Mouse (Mus musculus) ovary, postnatal 10 days (tissue): ENCODE results near the gene Dnaja3.
A peak's percentile ranks its signal among the peaks of the same experiment; 100 is the strongest.

ENCODE experiments used
- DNase-seq: peaks from one replicate; pipeline ENCODE4 v3.0.0; 2022; ENCODE audit warnings: low spot score

Gene Dnaja3

DNA sequence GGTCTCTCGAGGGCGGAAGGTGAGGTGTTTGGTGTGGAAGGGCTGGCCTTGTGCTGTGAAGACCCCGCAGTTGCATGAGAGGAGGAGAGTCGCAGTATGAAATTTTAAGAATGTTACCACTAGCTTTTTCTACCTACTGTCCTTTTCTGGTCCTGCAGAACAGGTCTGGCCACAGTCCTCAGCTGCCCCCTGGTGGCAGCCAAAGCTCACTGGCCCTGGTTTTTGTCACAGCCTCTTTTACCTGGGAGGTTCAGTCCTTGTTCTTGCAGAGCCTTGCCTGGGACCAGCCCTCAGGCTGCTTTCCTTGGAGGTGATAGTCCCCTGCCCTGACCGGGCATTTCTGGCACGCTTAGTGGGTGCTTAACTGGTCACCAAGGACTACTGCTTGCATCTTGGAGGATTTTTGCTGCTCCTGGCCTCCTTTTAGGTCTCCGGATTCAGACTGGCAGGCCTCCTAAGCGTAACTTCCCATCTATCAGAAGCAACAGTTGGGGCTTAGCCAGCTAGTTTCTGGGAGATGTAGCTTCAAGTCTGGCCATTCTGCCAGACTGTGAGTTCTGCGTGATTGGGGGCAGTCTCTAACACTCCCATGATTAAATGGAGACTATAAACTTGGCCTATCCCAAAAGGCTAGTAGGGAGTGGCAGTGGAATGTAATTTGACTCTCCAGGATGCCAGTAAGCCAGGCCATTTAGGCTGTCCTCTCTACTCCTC lies 31.8 kb upstream of the Dnaja3 start:
- peak; percentile 66 for DNase-seq

DNA sequence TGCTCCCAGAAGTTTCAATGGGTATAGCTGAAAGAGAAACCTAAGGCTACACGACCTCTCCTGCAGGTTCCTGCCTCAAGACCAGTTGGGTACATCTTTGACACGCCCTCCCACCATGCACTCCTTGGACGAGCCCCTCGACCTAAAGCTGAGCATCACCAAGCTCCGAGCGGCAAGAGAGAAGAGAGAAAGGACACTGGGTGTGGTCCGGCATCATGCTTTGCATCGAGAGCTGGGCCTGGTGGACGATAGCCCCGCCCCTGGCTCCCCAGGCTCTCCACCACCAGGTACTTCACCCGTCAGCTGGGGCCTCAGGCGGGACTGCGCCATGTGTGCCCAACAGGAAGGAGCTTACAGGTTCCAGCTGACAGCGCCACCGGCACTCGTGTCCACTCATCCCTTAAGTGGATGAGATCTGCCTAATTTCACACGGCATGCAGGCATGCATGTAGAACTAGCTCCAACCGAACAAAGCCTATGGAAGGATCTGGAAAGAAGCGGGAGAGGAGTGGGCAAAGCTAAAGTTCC lies 31.2 kb upstream of the Dnaja3 start:
- no peak for DNase-seq

DNA sequence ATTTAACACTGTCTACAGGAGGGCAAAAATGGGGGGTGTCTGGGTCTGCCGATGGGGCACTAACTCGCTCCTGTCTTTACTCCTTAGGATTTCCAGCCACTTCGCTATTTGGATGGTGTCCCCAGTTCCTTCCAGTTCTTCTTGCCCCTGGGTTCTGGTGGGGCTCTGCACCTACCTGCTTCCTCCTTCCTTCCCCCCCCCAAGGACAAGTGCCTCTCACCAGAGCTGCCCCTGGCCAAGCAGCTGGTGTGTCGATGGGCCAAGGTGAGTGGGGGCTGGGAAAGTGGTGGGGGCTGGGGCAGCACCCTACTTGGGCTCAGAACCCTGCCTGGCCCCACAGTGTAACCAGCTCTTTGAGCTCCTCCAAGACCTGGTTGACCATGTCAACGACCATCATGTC lies 28.6 kb upstream of the Dnaja3 start:
- no peak for DNase-seq

DNA sequence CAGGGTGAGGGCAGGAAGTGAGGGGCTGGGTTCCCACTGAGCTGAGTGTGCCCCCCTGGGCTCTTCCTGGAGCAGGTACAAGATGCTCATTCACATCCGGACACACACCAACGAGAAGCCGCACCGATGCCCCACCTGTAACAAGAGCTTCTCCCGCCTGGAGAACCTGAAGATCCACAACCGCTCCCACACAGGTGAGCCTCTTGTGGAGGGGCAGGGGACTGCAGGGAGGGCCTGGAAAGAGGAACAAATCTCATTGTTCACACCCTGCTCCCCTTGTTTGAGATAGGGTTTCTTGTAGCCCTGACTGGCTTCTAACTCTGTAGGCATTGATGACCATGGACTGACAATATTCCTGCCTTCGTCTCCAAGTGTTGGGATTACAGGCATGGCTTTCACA lies 28.1 kb upstream of the Dnaja3 start:
- DNase-seq = no peak

DNA sequence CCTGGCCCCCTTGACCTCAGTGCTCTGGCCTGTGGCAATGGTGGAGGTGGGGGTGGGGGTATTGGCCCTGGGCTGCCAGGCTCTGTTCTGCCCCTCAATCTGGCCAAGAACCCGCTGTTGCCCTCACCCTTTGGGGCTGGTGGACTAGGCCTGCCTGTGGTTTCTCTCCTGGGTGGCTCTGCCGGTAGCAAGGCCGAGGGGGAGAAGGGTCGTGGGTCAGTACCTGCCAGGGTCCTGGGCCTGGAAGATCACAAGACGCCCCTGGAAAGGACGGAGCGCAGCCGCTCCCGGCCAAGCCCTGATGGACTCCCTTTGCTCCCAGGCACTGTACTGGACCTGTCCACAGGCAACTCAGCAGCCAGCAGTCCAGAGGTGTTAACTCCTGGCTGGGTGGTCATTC lies 26.1 kb upstream of the Dnaja3 start:
- DNase-seq = no peak

- no peak for DNase-seq
These were observed 25.1 kb upstream of the Dnaja3 start for GRCm38 (mm10) chr16:4614639-4615038.

DNA sequence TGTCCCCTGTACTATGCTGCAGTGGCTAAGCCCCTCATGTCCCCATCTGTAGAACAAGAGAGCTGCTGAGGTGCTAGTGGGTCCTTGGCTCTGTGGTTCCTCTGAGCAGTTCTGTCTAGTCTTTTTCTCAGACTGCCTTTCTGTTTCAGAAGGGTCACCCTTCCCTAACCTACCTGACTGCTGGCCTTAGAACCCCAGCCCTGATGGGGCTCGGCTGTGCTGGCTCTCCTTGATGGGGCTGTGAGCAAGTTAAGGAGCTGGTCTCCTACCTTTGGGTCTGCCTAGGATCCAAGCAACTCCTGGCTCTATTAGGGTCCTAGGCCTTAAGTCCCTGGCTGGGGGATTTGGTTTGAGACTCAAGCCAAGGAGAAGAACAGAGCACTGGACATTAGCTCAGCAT lies 24.5 kb upstream of the Dnaja3 start:
- DNase-seq = no peak

DNA sequence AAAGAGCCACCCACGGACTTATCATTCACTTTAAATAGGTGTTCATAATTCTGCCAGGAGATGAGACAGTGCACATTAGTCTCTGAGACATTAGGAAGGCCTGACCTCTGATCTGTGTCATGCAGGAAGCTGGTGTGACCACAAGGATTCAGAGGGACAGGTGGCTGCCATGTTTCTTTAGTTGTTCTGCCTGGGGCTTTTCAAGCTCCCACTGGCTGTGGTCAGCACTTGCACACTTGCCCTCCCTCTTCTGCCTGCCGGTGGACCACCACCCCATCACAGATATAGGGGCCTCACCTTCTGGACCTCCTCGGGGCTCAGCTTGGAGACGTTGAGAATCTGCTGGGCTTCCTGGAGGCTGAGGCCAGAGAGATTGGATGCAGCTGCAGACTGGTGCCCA lies 23.0 kb upstream of the Dnaja3 start:
- no peak for DNase-seq

DNA sequence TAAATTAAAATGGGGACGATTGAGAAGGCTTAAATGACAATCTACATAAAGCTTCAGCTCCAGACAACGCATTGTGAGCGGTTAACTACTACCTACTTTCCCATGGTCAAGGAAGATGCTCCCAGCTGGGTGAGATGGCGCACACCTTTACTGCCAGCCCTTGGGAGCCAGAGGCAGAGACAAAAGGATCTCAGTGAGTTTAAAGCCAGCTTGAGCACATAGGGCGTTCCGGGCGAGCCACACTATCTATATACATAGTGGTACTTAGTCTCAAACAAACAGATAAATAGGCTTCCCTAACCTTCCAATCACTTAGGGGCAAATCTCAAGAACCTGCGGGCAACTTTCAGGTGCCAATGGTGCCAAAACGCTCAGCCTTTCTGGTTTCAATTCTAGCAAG lies 15.7 kb upstream of the Dnaja3 start:
- DNase-seq = no peak

GRCm38 (mm10) chr16:4624481-4625110 lies 15.2 kb upstream of the Dnaja3 start, which contains the start of gene Pam16:
Pam16 (minus strand) TSS chr16:4624988.
- peak; percentile 80 for DNase-seq

- no peak for DNase-seq
These were observed 12.7 kb upstream of the Dnaja3 start for GRCm38 (mm10) chr16:4627105-4627504.

DNA sequence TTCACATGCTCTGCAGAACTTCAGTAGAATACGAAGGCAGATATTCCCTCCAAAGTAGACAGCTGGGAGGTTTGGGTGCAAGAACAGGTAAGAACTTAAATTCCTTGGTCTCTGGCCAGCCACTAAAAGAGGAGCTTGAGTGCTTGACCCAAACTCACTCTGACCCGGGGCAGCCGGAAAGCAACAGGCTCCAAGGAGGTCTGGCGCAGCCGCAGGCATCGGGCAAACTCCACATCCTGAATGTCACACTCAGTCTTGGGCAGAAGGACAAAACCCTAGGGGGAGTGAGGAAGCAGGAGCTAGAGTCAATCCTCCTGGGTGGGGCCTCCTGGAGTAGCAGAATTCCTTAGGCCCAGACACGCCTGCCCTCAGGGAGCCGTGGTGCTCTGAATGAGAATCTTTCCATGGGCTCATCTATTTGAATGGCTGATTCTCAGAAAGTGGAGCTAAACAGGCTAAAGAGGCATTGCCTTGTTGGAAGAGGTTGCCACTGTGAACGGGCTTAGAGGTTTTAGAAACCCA lies 10.8 kb upstream of the Dnaja3 start:
- DNase-seq = no peak

- DNase-seq = peak; percentile 84
These were observed 9.8 kb upstream of the Dnaja3 start for GRCm38 (mm10) chr16:4629950-4630349.

- no peak for DNase-seq
These were observed 7.7 kb upstream of the Dnaja3 start for GRCm38 (mm10) chr16:4632050-4632449.

DNA sequence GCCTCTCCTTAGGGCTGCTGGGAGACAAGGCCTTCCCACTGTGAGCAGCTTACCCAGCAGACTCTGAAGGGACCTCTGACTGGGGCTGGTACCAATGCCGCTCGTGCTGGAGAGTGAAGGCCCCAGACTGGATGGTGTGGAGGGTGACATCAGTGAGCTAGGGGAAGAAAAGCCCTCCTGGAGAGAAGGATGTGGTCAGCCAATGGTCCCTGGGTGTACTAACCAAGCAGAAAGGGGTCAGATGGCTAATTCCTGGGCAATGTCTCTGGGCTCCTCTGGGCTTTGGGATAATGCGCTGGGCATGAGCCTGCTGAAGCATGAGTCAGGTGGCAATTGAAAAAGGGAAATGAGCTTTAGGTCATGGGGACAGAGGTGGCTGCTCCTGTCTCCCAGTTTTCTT lies 6.1 kb upstream of the Dnaja3 start:
- no peak for DNase-seq

- no peak for DNase-seq
These were observed 5.1 kb upstream of the Dnaja3 start for GRCm38 (mm10) chr16:4634681-4635080.

DNA sequence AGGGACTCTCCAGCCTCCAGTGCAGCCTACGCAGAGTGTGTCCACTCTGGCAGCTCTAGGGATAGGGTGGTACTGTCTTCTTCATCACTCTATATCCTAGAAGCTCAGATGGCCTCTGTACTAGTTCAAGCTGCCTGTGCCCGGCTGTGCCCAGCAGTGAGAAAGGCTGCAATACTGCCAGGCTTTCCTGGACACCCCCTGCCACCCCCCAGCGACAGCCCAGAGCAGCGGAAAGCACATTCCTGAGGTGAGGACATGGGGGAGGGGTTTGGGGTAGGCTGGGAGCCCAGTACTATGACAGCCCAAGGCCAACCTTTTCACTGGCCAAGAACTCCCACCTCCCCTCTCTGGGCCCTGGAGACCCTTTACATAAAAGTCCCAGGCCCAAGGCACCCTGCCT lies 4.0 kb upstream of the Dnaja3 start:
- DNase-seq = no peak

- no peak for DNase-seq
These were observed 848 bp upstream of the Dnaja3 start for GRCm38 (mm10) chr16:4638891-4639390.

GRCm38 (mm10) chr16:4640267-4641005 lies 647 bp downstream of the Dnaja3 start:
- no peak for DNase-seq

DNA sequence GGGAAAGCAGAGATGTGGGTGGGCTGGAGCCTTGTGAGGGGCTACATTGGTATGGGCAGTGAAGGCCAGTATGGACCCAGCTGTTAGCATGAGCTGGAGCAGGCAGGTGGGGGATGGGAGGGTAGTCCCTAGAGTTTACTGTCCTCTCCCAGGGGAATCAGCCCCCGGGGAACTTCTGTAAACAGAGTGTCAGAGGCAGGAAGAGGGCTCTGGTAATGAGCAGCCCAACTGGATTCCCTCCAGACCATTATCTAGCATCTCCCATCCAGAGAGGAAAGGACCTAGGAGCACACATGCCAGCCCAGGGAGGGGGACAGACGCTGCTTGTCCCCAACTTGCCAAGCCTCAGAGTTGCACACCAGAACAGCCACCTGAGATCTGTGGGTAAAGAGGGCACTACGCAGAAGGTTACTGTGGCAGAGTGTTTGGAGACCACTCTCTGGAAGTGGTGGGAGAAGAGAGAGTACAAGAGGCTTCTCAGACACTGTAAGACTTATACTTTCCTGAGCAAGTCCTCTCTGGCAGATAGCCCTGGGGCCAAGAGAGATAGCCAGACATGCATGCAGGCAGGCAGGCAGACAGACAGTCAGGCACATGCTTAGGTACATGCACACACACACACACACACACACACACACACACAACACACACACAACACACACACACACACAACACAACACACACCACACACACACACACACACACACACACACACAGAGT lies 1.5 kb downstream of the Dnaja3 start:
- DNase-seq = no peak

- DNase-seq = no peak
These were observed 2.4 kb downstream of the Dnaja3 start for GRCm38 (mm10) chr16:4642190-4642589.

DNA sequence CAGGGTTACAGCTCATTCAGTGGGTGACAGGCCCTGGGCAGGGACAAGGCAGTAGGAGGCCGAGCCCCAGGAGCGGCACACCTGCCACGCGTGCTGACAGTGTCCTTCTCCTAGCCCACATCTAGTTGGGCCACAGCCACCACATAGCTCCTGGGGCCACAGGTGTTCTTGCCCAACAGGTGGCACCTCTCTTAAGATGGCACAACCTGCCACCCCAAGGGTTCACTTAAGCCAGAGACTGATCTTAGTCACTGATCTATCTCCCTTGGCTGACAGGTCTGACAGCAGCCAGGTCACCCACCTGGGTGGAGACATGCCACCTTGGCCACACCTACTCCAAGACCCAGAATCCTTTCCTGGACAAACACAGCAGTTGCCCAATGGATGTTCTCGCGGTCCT lies 3.1 kb downstream of the Dnaja3 start:
- DNase-seq = no peak
